Mouse (Mus musculus): Measurements from ENCODE around the gene Zfp53. TPM values are rescaled to one million over a fixed set of nuclear protein-coding genes. Genes with fewer than 3 reads are reported as not detected.

The Zfp53 gene
- total RNA-seq, 2 experiments from 2014 or later, result 13.7 to 25.5 TPM

DNA sequence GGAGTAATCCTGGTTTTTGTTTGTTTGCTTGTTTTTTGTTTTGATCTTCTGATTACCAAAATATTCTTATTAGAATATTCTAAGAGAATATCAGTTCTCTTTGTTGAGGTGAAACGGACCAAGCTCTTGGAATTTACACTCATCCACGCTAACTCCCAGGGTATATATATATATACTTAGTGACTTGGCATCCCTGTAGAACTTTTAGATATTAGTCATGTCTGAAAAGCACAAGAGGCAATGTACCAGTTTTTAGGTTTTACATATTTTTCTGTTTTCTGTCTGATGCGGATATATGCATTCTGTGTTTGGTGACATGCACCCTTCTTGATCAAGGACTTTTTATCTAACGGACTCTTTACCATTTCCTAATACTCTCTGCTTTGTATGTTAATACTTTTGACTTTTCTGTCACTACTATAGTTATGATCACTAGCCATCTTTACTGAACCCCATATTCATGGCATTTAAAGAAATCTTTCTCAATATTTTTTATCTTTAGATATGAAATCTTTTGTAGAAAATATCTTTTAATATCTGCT lies 28.4 kb downstream of the Zfp53 start:
- ATAC-seq (ENCODE audit: poor library complexity, severe bottlenecking), result no peak; the same call in 1 of the 2 replicates

DNA sequence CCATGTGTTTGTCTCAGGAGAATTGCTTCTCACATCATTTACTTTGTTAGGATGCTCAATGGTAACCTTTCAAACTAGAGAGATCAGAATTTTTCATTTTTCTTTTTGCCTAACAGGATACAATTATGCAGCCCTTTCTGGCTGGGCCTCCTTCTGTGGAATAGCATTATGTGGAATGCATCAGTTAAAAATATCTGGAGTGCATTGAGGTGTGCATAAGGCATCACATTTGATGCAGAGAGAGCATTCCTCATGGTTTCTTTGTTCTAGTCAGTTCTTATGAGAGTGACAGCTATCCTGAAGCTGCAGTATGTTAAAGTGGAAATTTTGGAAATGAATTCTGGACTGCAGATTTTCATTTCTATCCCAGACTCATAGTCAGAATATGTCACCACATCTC lies 37.5 kb downstream of the Zfp53 start:
- ATAC-seq (ENCODE audit: poor library complexity, severe bottlenecking), result no peak

DNA sequence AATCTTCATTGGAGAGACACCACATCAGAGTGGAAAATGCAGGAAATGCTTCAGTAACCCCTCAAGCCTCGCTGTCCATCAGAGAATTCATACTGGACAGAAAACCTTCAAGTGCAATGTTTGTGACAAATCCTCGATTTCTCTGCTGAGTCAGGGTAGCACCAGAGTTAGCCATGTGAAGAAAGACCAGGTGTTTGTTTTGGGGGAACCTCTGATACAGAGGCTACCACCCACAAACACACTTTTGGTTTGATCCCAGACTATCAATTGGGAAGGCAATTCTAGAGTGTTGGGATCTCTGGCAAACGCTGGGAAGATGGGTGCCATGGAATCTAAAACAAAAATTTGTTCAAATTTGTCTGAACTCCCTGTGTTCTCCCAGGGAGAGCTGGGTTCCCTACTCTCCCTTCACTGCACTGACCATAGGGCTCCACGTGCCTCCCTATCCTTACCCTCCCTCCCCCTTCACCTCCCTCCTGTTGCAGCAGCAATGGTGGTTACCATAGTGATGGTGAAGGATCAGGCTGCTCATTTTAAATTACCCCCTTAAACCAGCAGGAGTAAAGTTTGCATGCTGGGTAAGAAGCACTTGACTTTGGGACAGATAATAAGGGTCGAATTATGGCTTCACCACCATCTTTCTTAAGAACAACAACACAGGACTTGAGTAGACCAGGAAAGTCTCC lies 42.0 kb downstream of the Zfp53 start:
- no peak for ATAC-seq (ENCODE audit: poor library complexity, severe bottlenecking)

DNA sequence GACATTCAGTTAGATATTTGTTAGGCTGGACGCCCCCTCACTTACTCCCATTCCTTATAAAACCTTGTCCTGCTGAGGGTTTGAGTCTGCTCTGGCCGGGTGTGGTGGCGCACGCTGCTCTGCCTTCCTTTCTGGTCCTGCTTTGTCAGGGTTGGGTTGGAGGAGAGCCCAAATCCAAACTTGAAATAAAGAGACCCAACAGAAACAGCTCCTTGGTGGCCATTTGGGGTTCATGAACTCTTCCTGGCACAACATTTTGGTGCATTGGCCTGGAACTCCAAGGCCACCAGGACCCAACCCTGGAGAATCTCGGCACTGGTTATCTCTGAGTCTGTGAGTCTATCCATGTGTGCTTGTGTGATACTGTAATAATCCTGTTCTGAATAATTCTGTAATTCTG lies 42.8 kb downstream of the Zfp53 start:
- ATAC-seq (ENCODE audit: poor library complexity, severe bottlenecking), result no peak

DNA sequence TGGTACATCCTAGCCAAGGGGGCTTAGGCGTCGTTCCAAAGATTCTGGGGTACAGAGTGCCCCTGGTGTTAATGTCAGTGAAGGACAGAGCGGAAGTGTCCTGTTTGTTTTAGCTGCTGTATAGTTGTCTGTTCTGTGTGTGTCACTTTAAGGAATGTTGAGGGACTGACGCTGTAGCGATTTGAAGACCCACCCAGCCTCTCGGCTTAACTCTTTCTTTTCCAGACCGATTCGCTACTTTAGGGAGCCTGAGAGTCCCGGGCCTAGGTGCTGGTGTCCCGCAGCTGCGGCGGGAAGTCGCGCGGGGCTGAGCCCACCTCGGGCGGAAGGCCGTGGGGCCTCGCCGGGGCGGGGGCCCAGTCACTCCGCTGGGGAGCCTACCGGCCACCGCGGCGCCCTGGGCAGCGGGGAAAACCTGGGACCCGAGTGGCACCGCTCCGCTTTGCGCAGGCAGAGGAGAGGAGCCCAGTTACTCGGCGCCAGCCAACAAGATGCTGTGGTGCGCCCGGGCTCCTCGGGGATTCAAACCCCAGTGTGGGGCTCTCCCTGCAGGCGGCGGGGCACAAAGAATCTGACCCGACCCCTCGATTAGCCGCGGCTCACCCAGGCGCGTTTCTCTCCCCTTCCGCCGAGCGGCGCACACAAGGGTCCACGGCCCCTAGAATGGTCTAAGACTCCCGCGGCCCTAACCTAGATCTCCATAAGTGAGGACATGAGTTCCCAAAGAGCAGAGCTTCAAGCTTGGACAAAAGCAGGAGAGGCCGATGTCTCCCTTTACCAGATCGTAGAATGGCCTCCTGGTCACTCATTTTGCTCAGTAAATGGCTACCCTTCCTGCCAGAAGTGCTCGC lies 43.5 kb downstream of the Zfp53 start:
- peak; percentile 50 for ATAC-seq (ENCODE audit: poor library complexity, severe bottlenecking)

DNA sequence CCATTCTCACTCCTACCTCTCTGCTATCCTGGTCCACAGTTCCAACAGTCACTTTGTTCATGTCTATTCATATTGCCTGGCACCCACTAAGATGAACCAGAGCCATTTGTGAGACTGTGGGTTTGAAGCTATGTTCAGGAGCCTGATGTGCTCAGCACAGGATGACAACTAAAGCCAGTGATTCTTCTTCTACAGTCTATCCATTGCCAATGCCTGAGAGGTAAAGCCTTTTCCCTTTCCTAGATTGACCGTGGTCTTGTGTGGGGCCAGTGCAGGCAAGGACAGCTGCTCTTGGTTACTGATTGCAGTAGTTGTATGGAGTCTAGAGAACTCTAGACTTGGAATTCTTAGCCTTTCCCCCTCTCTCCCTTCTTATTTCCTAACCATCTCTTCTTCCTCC lies 45.2 kb downstream of the Zfp53 start:
- ATAC-seq (ENCODE audit: poor library complexity, severe bottlenecking), result no peak

DNA sequence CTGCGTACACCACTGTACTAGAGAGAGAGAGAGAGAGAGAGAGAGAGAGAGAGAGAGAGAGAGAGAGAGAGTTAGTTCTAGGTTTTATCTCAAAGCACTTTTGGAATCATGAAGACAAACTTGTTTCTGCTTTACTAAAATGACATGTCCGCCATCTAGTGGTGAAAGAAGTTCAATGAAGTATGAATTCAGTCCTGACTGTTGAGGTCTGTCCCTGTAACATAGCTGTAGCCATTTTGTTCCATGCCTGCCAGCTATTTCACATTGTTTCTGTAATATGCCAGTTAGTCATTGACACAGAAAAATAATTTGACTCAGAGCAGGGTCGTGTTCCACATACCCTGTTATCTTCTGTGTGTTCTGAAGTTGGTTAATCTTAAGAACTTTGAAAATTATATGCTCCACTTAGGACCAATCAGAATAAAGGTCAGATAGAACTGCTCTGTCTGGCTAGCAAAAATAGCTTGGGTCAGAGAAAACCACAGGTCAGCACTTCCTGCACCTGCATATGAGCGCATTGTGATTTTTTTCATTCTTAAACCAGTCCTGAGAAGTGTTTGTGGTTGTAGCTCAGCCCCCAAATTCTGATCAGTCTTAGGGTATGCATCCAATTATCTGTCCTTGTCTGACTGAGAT lies 45.8 kb downstream of the Zfp53 start:
- ATAC-seq (ENCODE audit: poor library complexity, severe bottlenecking), result peak; percentile 46

DNA sequence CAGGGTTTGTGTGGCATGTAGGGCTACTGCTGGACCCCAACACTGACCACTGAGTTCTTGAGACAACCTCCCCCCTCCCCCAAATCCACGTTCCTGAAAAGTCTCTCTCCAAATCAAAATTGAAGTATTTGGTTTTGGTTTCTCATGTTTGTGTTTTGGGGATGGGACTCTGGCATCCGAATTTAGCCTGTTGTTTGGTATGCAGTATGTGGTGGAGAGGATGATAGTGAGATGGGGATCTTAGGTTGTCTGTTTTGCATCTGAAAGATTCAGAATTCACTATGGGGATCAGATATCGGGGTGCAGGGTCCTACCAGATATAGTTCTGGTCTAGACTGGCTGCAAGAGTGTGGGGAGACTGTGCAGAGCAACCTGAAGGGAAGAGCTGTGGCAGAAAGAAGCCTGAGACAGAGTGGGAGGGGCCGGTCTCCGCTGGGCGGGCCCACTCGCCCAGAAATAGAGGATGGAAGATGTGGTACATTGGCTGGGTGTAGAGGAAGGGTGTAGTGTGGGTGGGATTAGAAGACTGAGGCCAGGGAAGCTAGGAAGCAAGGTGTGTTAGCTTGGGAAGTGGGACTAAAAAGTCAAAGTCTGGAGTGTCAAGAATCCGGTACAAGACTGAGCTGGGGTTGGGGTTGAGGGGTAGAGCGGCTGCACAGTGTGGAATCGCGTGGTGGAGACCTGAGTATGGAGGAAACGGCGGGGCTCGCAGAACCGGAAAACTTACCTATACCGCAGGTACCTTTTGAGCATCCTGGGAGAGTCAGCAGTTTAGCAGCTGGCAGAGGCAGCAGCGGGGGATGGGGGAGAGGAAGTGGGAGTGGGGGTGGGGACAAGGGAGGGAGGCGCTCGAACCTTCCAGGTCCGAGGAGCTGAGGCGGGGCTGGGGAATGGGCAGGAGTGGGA lies 46.6 kb downstream of the Zfp53 start, which contains the start of gene Zfp52:
Gene Zfp52 (plus strand): TSS at position 444 of the 906 bp plus-strand sequence.
- peak; percentile 62 for ATAC-seq (ENCODE audit: poor library complexity, severe bottlenecking)

DNA sequence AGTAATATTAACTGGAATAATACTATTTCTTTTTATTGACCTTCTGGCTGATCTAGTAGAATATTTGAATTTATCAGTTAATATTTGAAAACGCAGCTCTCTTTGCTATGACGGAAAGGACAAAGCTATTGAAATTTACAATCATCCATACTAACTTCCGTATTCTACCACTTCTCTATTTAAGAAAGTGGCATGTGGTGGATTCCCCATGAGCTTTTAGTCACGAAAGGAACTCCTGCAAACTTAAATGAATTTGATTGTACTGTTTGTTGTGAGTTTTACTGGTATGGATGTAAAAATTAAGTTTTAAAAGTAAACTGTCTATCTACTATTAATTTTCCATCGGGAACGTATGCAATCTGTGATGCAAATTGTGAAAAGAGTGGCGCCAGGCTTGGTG lies 47.3 kb downstream of the Zfp53 start:
- no peak for ATAC-seq (ENCODE audit: poor library complexity, severe bottlenecking)

DNA sequence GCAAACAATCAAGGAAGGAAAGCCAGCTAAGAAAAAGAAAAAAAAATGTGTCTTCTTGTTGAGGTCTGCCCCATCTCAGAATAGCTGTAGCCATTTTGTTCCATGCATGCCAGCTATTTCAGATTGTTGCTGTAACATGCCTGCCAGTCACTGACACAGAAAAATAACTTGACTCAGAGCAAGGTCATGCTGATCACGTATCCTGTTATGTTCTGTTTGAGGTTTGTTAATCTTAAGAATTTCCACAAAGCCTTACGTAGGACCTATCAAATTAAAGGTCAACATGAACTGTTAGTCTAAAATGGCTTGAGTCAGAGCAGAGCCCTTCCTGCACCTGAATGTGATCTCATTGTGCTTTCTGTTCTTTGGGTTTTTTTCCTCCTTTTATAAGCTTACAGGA lies 47.9 kb downstream of the Zfp53 start:
- no peak for ATAC-seq (ENCODE audit: poor library complexity, severe bottlenecking)

DNA sequence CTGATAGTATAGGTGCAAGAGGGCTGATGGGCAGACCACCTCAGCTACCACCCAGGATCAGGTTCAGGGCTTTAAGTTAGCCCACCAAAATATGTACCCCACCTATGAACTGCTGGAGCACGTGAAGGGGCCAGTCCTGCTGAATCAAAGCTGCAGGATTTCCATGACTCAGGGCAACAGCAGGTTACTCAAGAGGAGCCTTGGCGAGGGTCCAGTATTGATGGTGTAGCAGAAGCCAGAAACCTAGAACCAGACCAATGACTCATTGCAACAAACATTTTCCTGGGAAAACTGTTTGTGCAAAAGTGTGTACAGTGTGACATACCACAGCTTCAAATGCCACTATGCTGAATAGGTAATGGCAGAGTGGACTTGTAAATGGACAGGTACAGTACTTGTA lies 69.0 kb downstream of the Zfp53 start:
- ATAC-seq (ENCODE audit: poor library complexity, severe bottlenecking), result no peak

Other genes starting within 250 kb of the Zfp53 start
- gene Vmn1r235, start 232.6 kb upstream of the Zfp53 start, total RNA-seq (2015), result not detected in 2 replicates
- not detected in 2 replicates for gene Vmn1r235, start 232.6 kb upstream of the Zfp53 start, total RNA-seq (2017)
- gene Vmn1r236, start 206.1 kb upstream of the Zfp53 start, total RNA-seq (2015), result not detected in 2 replicates
- not detected in 2 replicates for gene Vmn1r236, start 206.1 kb upstream of the Zfp53 start, total RNA-seq (2017)
- not detected in 2 replicates for gene Vmn1r237, start 177.1 kb upstream of the Zfp53 start, total RNA-seq (2015)
- not detected in 2 replicates for gene Vmn1r237, start 177.1 kb upstream of the Zfp53 start, total RNA-seq (2017)
- 9.8 and 11.1 TPM in 2 replicates for gene Zfp677, start 105.2 kb upstream of the Zfp53 start, total RNA-seq (2015)
- 9.4 and 11.1 TPM in 2 replicates for gene Zfp677, start 105.2 kb upstream of the Zfp53 start, total RNA-seq (2017)
- gene Zfp54, start 65.8 kb upstream of the Zfp53 start, total RNA-seq (2015), result 4.1 and 7.1 TPM in 2 replicates
- 10.1 and 10.4 TPM in 2 replicates for gene Zfp54, start 65.8 kb upstream of the Zfp53 start, total RNA-seq (2017)
- 16.3 and 19.6 TPM in 2 replicates for gene Zfp51, start 38.6 kb upstream of the Zfp53 start, total RNA-seq (2015)
- gene Zfp51, start 38.6 kb upstream of the Zfp53 start, total RNA-seq (2017), result 12.4 and 12.5 TPM in 2 replicates
- 20.2 and 25.4 TPM in 2 replicates for gene Zfp52, start 46.5 kb downstream of the Zfp53 start, total RNA-seq (2015)
- gene Zfp52, start 46.5 kb downstream of the Zfp53 start, total RNA-seq (2017), result 31.0 and 36.1 TPM in 2 replicates
- gene Zfp948, start 78.0 kb downstream of the Zfp53 start, total RNA-seq (2015), result 2.0 and 3.4 TPM in 2 replicates
- gene Zfp948, start 78.0 kb downstream of the Zfp53 start, total RNA-seq (2017), result 1.8 and 3.0 TPM in 2 replicates
- gene Zfp983, start 161.6 kb downstream of the Zfp53 start, total RNA-seq (2015), result 9.4 and 10.8 TPM in 2 replicates
- 4.6 and 6.5 TPM in 2 replicates for gene Zfp983, start 161.6 kb downstream of the Zfp53 start, total RNA-seq (2017)
- gene Gm10226, start 202.9 kb downstream of the Zfp53 start, total RNA-seq (2015), result 13.3 TPM in 1 of 2 replicates, not detected in the other
- gene Gm10226, start 202.9 kb downstream of the Zfp53 start, total RNA-seq (2017), result 2.2 and 14.0 TPM in 2 replicates
- 5.0 and 5.1 TPM in 2 replicates for gene Zfp760, start 218.7 kb downstream of the Zfp53 start, total RNA-seq (2015)
- 5.9 and 8.5 TPM in 2 replicates for gene Zfp760, start 218.7 kb downstream of the Zfp53 start, total RNA-seq (2017)
- gene Zfp229, start 241.8 kb downstream of the Zfp53 start, total RNA-seq (2015), result 2.8 and 3.1 TPM in 2 replicates
- gene Zfp229, start 241.8 kb downstream of the Zfp53 start, total RNA-seq (2017), result 4.0 and 4.4 TPM in 2 replicates

All from megakaryocyte, adult 5-6 weeks (primary cell).